Mouse (Mus musculus): ENCODE measurements around the gene Fabp3.

Fabp3 gene

DNA sequence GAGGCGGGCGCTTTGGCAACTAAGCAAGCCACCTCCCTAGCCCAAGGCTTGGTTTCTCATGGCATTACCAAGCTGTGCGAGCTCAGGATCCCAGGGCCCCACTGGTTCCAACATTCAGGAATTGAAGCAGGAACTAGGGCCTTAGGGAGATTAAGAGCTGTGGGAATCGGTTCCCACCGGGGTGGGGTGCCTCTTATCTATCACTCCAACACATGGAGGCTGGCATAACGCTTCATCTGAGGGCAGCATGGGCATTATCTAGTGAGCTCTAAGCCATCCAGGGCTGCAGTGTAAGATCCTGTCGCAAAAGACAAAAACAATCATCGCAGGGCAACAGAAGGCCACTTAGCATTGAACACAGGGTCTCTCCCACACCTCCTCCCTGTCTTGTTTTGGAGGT, 13.9 kb upstream of the Fabp3 start:
- DNase-seq (ENCODE audit: low read depth, low spot score) = no peak

DNA sequence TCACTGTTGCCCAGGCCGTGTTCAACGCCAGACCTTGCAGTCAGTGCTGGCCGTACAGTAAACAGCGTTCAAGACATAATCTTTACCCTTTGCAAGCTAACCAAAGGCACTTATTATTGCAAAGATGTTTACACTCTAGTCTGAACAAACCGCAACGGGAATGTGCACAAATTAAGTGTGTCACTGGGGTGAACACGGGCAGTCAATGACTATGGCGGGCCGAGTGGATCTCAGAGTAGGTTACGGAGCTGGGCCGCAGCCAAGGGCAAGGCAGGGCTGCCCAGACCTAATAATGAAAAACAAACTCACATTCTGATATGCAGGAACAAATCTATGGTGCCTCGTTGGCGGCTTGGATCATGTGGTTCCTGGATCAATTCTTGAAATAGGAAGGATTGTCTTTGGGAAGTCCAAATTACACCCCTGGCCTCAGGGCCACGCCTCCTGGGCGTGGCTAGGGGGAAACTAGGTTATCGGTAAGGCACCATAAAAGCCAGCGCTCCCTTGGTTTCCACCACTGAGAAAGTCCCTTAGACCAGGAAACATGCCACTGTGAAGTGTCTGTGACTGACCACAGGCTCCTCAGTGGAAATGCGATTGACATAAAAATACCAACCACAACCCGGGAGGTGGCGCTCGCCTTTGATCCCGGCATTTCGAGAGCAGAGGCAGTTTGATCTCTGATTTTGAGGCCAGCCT, 13.2 kb upstream of the Fabp3 start:
- DNase-seq (ENCODE audit: low read depth, low spot score) = peak; percentile 53

GRCm38 (mm10) chr4:130296243-130296965, 12.0 kb upstream of the Fabp3 start:
- DNase-seq (ENCODE audit: low read depth, low spot score) = no peak

- peak; percentile 52 for DNase-seq (ENCODE audit: low read depth, low spot score)
Measured at GRCm38 (mm10) chr4:130297123-130297529, 11.3 kb upstream of the Fabp3 start.

- no peak for DNase-seq (ENCODE audit: low read depth, low spot score)
Measured at GRCm38 (mm10) chr4:130298877-130299628, 9.3 kb upstream of the Fabp3 start.

- no peak for DNase-seq (ENCODE audit: low read depth, low spot score)
Measured at GRCm38 (mm10) chr4:130299629-130300018, 8.8 kb upstream of the Fabp3 start.

DNA sequence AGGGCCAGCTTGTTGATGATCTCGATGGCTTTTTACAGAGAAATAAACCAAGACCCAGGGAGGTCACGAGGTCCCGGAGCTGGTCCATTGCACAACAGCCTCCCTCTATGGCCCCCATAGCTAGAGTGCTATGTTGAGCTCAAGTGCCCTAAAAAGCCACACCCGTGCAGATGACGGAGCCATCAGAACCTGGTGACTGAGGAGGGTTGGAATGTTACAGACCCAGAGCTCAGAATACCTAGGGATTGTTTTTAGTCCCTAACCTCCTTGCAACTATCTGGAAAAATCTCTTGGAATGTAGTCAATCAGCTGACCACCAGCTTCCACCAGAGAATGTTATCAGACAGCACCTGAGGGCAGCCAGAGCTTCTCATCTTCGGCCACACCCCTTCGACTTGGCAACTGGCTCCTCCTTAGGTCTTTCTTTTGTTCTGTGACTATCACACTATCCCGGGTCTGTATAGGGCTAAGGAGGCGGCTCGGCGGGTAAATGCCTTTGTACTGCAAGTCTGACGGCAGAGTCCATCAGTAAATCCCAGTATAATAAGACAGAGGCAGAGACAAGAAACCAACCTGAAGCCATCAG, 6.0 kb upstream of the Fabp3 start:
- no peak for DNase-seq (ENCODE audit: low read depth, low spot score)

DNA sequence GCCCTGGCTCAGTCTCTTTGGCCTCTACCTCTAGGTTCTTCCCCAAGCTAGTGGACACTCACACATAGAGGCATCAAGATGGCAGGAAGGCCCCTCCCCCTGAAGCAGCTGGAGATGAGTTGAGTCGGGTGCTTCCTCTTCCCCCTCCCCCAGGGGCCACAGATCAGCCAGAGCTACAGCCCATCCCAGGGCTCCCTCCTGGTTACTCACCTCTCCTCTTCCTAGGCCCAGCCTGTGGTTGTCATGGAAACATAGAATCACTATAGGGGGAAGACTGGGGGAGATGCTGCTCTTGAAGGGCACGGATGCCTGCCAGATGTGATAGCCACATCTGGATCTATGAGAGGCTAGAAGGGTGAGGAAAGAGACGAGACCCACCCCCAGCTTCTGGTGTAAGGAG, 3.6 kb upstream of the Fabp3 start:
- DNase-seq (ENCODE audit: low read depth, low spot score) = no peak

DNA sequence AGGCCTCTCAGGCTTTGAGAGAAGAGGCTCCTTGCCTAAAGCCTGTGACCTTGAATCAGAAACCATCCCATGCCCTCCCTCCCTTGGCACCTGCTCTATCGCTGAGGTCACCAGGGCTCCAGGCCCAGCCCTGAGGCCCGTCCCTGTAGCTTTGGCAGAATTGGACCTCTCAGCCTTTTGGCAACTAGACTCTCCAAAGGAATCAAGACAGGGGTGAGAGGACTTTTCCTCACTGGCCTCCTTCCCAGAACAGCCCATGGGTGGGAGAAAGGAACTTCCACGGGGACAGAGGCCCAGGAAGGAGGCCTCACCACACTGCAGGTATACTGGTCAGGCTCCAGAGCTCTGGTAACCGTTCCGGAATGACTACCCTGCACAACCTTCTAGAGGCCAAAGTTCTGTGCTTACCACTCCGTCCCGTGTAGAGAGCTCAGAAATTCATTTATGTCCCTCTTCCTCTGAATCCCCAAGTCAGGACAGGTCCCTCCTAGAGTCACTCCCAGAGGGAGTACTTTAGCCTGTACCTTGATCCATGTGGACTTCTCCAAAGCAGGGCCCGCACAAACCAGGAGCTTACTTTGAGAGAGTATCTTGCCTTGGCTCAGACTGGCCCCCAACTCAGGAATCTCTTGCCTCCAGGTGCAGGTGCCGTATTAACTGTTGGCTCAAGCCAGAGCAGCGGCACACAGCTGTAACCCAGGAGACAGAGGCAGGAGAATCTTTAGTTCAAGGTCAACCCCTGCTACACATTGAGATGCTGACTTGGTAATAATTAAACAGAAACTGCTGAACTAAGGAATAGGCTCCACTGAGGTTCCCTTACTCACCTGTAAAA, 1.4 kb upstream of the Fabp3 start:
- no peak for DNase-seq (ENCODE audit: low read depth, low spot score)

DNA sequence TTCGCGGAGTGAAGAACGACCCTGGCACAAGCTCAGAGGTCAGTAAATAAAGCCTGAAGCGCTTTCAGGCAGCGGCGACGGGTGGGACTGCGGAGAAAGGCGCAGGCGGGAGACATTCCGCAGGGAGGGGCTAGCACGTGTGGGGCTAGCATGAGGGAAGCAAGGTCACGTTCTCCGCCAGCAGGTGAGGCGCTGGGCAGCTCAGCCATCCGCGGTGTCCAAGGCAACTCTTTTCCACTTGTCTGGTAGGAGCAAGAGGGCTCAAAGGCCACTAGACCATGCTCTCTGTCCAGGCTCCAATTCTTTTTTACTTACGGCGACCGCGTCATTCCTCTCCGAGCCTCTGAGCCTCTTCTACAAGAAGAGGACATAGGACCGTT, 554 bp upstream of the Fabp3 start:
- DNase-seq (ENCODE audit: low read depth, low spot score) = peak; percentile 57

DNA sequence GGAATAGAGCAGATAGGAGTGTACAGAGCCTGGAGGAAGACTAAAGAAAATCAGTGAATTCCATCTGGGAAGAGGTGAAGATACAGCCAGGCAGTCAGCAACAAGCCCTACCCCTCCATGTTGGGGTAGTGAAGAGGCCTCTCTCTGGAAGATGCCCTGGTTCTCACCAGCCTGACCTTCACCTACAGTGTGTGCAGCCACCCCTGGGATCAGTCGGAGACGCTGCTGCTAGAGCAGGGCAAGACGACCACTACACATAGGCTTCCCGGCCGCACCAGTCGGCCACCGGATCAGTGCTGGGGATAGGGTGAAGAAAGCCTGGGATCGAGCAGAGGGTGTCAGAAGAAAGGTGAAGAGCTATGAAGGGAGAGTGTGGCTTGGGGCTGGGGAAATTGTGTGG, 859 bp downstream of the Fabp3 start:
- no peak for DNase-seq (ENCODE audit: low read depth, low spot score)

DNA sequence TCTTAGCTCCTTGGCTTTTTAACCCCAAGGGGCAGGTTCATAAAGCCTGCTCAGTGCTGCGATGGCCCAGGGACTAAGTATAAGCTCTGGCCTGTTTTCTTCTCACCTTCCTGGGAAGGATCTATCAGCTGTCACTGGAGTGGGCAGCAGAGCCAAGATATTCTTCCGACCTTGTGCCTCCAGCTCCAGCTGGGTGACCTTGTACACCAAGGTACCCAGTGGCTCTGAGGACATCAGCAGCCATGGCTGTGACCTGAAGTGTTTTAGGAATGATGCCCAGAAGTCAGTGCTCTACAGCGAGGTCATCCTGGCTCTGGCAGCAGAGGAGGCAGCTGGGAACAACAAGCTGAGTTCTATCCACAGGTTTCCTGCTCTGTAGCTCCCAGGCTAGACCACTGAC, 4.1 kb downstream of the Fabp3 start:
- no peak for DNase-seq (ENCODE audit: low read depth, low spot score)

DNA sequence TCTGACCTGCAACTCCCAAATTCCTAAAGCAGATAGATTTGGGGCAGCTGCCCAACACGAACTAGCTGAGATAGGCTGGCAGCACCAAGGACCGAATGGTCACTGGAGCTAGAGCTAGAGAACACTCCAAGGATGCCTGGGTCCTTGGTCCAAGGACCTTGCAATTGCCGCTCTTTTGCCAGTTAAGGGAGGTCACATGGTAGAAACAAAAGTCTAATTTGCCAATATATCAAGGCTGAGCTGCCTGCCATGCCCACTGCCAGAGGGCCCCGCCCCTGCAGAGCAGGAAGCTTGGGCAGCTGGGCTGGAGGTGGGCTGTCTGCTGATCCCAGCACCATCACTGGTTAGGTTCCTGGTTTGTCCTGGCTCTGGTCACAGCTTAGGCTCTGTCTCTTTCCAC, 5.2 kb downstream of the Fabp3 start:
- DNase-seq (ENCODE audit: low read depth, low spot score) = no peak

DNA sequence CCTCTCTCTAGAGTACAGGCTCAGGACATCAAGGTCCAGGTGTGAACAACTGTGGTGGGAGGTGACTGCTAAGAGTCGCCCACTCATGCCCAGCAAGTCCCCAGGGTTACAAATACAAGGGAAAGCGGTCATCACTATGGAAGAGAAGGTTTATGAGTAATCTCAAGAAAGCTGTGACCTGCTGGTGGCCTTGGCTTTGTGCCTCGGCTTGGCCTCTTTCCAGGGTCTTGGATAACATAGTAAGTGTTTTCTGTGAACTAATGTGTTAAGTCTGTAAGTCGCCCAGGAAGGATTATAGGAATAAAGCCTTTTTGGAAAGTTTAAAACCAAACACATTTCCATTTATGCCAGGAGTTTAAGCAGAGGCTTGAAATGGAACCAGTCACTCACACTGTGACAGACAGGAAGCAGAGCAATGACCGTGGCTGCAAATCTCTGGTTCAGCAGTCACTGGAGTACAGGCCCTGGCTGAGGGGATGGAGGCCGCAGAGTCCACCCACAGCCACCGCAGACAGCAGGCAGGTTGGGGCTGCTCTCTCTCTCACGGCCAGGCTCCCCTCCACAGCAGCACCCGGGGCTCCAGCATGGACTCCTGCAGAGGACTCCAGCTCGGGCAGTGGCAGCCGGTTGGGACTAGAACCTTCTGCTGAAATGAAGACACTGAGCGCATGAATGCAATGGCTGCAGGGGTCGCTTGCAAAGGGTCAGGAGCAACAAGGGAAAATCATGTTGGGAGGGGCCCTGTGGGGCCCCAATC, 7.6 kb downstream of the Fabp3 start:
- no peak for DNase-seq (ENCODE audit: low read depth, low spot score)

DNA sequence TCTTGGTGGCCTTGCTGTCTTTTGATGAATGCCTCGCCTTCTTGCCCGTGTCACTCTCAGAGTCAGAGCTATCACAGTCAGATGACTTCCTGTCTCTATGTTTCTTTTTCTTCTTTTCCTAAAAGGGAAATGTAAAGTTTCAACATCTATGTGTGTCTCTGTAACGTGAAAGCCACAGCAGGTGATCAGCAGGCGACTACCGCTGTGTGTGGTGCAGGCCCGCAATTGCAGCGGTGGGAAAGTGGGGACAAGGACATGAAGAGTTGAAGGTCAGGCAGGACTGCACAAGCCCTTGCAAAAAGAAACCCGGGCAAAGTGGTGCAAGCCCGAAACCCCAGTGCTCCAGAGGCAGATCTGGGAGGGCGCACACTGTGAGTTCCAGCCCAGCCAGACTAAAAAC, 8.3 kb downstream of the Fabp3 start:
- no peak for DNase-seq (ENCODE audit: low read depth, low spot score)

DNA sequence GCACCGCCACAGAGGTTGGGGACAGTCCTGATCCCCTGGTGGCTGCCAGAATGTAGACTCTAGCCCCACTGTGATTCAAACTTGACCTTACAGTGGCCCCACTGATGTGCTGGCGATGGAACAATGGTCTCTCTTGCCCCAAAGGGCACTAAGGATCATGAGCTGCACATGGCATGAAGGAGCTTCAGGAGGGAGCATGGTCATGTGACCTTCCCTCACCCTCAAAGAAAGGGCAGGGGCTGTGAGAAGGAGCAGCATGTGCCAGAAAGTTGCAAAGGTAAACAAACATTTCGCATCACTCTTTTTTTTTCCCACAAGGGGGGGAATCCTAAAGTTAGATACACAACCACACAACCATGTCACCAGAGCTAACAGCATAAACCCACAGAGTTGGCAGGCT, 9.7 kb downstream of the Fabp3 start:
- DNase-seq (ENCODE audit: low read depth, low spot score) = no peak

- DNase-seq (ENCODE audit: low read depth, low spot score) = no peak
Measured at GRCm38 (mm10) chr4:130319564-130319963, 11.2 kb downstream of the Fabp3 start.

- no peak for DNase-seq (ENCODE audit: low read depth, low spot score)
Measured at GRCm38 (mm10) chr4:130321640-130322039, 13.2 kb downstream of the Fabp3 start.

DNA sequence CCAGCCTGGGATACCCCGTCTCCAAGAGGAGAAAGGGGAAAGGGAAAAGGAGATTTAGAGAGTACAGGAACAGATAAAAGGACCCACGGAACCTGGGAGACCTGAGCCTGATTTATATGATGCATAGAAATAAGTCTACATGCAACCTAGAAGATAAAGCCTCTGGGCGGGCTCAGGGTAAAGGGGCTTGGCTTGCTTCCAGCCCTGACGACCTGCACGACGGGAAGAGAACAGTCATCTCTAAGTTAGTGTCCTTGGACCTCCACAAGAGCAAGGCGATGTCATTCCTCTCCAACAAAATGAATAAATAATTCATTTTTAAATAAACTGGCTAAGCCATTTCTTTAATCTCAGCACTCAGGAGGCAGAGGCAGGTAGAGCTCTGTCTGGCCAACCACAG, 14.2 kb downstream of the Fabp3 start:
- no peak for DNase-seq (ENCODE audit: low read depth, low spot score)

DNA sequence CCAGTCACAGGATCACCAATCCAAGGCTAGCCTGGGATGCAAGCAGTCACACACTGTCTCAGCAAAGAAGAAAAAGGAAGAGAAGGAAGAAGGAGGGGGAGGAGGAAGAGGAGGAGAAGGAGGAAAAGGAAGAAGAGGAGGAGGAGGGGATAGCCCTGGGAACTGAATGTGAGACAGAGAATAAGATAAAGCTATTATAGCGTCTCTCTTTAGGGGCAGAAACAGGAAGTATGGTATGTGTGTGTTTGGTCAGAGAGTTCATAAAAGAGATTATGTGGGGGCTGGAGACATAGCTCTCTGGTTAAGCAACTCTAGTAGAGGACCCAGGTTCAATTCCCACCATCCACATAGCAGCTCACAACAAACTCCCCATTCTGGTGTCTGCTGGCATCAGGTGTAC, 14.8 kb downstream of the Fabp3 start:
- DNase-seq (ENCODE audit: low read depth, low spot score) = no peak

DNA sequence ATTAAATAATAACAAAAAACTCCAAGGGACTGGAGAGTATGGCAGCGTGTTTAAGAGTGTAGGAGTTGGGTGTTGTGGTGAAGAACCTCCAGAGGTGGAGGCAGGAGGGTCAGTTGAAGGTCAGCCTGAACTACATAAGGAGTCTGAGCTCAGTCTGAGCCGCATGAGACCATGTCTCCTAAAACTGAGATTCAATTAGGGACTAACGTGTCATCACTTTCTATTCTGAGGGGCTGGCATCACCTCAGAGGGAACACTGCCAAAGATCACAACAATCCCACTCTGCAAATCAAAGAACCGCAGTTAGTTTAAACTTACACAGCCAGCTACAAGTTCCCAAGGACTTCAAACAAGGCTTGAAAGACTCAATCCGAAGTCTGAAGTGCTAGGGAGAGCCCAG, 15.2 kb downstream of the Fabp3 start:
- no peak for DNase-seq (ENCODE audit: low read depth, low spot score)

Data from forelimb bud, embryonic 11.5 days (tissue).